Mouse (Mus musculus): ENCODE results near the gene Cdh5. TPM values are rescaled to one million over a fixed set of nuclear protein-coding genes. Genes with fewer than 3 reads are reported as not detected.

Cdh5 gene
- polyA plus RNA-seq, 1 experiment from 2014 or later = 15.6 TPM

GRCm38 (mm10) chr8:104188459-104188858, 87.0 kb downstream of the Cdh5 start:
- DNase-seq (ENCODE audit: low spot score) = no peak
- Histone ChIP-seq H3K4me1 (peaks cover 16% of the 10 kb centered on the region), H3K9me3 (no peaks in the 10 kb centered on the region), H3K4me3 (no peak overlapping the region), H3K27ac (replicated peaks) (no peak overlapping the region), H3K36me3 (replicated peaks) (no peaks in the 10 kb centered on the region), H3K27me3 (replicated peaks; ENCODE audit: low read depth, poor library complexity, severe bottlenecking) (0 out of 2 replicates have a peak, but pooled peaks cover 8% of the 10 kb centered on the region)
- 76% methylated on average over 5 of the region's 5 CpGs for WGBS

DNA sequence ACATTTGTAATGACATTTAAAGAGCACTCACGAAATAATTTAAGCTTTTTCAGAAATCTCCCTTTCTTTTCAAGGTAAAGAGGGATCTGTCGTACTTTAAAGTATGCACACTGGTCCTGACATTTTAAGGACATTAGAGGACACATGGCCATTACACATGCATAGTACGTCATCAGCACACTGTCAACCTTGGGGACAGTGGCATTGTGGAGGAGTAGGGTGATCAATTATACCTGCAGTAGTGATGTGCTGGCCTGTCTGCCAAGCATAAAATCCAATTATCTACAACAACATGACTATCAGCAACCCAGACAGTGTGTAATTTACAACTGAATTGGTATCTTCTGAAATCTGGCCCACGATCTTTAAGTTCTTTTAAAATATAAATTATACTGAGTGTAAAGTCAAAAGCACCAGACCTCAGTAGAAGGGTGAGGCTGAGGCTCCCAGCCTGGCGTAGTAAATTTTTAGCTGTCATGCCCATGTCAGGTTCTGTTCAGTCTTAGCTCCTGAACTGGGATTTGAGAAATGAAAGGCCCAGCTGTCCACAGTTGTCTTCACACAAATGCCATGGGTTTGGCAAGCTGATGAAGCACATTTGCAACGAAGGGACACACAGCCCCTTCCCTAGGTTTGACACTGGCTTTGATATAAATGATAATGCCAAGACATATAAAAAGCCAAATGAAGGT, 89.5 kb downstream of the Cdh5 start:
- H3K36me3 ChIP-seq (replicated peaks) = no peaks in the 10 kb centered on the region
- 0 out of 2 replicates have a peak, but pooled peaks cover 8% of the 10 kb centered on the region for H3K27me3 ChIP-seq (replicated peaks; ENCODE audit: low read depth, poor library complexity, severe bottlenecking)
- no peak for DNase-seq (ENCODE audit: low spot score)
- H3K9me3 ChIP-seq = no peaks in the 10 kb centered on the region
- H3K27ac ChIP-seq (replicated peaks) = no peak overlapping the region
- no peak overlapping the region for H3K4me3 ChIP-seq
- WGBS = 84% methylated on average over 6 of the region's 6 CpGs
- peaks cover 8% of the 10 kb centered on the region for H3K4me1 ChIP-seq

DNA sequence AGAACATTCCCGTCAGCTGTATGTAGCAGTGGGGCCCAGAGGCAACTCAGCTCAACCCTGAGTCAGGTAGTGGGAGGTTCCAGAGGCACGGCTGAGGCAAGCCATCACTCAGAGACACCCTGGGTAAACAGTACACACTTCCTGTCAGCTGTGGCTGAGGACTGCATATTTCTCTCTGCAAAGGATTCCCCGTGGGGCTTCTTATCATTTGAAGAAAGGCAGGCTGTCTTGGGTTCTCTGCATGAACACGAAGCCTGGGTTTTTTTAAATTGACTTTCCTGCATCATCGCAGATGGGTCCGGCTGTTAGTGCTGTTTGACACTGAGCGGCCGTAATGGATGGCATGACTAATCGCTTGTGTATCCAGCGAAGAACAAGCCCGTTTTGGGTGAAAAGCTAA, 90.1 kb downstream of the Cdh5 start:
- Histone ChIP-seq H3K4me3 (no peak overlapping the region), H3K36me3 (replicated peaks) (no peaks in the 10 kb centered on the region), H3K9me3 (no peaks in the 10 kb centered on the region), H3K27ac (replicated peaks) (no peak overlapping the region), H3K4me1 (peaks cover 8% of the 10 kb centered on the region), H3K27me3 (replicated peaks; ENCODE audit: low read depth, poor library complexity, severe bottlenecking) (0 out of 2 replicates have a peak, but pooled peaks cover 8% of the 10 kb centered on the region)
- no peak for DNase-seq (ENCODE audit: low spot score)
- 47% methylated on average over 11 of the region's 11 CpGs for WGBS

Other genes starting within 250 kb of the Cdh5 start
- gene Bean1, start 68.8 kb downstream of the Cdh5 start, polyA plus RNA-seq (2016; fragmentation: Nextera tagmentation; extraction: Ambion mirVana) = 0.20 TPM in 2 replicates
- 20.2 and 21.6 TPM in 2 replicates for gene Tk2, start 146.9 kb downstream of the Cdh5 start, polyA plus RNA-seq (2016; fragmentation: Nextera tagmentation; extraction: Ambion mirVana)
- gene Cklf, start 149.2 kb downstream of the Cdh5 start, polyA plus RNA-seq (2016; fragmentation: Nextera tagmentation; extraction: Ambion mirVana) = 39.8 and 41.4 TPM in 2 replicates
- not detected in 2 replicates for gene Cmtm2a, start 191.6 kb downstream of the Cdh5 start, polyA plus RNA-seq (2016; fragmentation: Nextera tagmentation; extraction: Ambion mirVana)
- gene Gm45711, start 208.5 kb downstream of the Cdh5 start, polyA plus RNA-seq (2016; fragmentation: Nextera tagmentation; extraction: Ambion mirVana) = not detected in 2 replicates
- not detected in 2 replicates for gene Cmtm1, start 208.5 kb downstream of the Cdh5 start, polyA plus RNA-seq (2016; fragmentation: Nextera tagmentation; extraction: Ambion mirVana)
- gene Gm11020, start 219.9 kb downstream of the Cdh5 start, polyA plus RNA-seq (2016; fragmentation: Nextera tagmentation; extraction: Ambion mirVana) = not detected in 2 replicates
- gene Cmtm2b, start 220.6 kb downstream of the Cdh5 start, polyA plus RNA-seq (2016; fragmentation: Nextera tagmentation; extraction: Ambion mirVana) = not detected in 2 replicates
- 93.4 and 105 TPM in 2 replicates for gene Cmtm3, start 237.8 kb downstream of the Cdh5 start, polyA plus RNA-seq (2016; fragmentation: Nextera tagmentation; extraction: Ambion mirVana)